Mouse (Mus musculus): ENCODE results near the gene Cs.

Cs gene

DNA sequence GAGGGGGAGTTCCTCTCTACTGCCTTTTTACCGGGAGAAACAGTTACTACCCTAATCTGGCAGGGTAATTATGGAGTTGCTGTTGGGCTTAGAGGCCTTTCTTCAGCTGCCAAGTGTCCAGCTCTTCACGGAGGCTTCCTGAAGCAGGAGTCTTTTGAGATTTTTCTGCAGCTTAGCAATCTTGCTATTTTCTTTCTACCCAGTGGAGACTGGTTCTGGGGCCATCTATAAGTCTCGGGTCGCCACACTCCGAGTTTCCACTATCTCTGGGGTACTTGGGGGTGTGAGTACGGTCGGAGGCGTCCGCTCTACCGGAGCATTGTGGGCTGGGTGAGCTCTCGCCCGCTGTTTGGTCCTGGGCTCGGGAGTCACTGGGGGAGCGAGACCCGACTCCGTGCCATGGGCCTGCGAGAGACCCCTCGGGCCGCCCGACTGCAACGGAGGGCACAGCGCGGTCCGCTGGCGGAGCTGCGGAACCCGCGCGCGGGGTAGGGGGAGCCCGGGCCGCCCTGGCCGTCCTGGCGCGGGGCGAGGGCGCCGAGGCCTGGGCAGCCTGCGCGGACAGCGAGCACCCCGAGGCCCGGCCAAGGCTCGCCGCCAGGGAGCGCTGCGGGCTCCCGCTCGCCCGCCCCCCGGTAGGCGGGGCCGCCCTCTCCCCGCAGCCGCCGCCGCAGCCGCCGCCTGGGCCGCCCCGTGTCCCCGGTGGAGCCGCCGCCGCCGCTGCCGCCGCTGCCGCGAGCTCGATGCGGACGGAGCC, 39.1 kb downstream of the Cs start, which contains the start of gene Ankrd52:
Gene Ankrd52 (plus strand): TSS at position 661 of the 757 bp plus-strand sequence.
- DNase-seq (ENCODE audit: low spot score) = peak; percentile 79

DNA sequence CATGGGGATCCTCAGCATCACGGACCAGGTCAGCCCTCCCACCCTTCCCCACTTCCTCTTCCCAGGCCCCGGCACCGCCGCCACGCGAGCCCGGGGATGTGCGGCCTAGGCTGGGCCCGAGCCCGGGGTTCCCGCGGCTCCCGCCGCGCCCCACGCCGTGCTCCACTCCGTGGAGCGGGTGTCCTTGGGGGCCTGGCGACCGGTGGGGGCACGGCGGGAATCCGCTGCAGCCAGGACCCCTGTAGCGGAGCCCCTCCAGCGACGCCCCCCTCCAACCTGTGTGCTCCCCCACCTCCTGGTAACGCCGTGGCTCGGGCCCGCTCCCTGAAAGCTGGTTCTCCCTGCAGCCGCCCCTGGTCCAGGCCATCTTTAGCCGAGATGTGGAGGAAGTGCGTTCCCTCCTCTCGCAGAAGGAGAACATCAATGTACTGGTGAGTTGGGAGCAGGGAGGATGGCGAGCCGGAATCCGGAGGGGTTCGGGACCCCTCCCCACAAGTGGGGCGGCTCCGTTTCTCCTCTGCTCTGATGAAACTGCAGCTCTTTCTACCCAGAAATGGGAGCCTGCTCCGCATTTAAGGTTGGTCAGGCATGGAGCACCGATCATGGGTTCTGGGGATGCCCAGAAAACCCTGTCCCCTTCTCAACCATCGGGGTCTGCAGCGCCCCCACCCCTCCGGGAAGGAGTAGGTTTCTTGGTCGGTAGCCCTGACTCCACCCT, 39.8 kb downstream of the Cs start:
- DNase-seq (ENCODE audit: low spot score) = peak; percentile 38

DNA sequence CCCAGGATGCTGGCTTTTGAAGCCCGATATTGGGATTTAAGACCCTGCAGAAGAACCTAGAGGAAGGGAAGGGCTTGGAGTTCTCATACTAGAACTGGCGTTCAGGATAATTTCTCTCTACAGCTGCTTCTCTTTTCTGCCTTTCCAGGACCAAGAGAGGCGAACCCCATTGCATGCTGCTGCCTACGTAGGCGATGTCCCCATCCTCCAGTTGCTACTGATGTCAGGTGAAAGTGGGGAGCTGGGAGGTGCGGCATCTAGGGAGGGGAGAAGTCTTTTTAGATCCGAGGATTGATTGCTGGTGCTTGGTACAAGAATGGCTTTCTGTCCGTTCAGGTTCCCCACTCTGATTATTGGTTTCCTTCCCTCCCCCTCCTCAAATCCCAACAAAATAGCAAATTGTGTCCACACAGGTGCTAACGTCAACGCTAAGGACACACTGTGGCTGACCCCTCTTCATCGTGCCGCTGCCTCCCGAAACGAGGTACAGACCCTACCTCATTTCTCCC, 40.5 kb downstream of the Cs start:
- no peak for DNase-seq (ENCODE audit: low spot score)

DNA sequence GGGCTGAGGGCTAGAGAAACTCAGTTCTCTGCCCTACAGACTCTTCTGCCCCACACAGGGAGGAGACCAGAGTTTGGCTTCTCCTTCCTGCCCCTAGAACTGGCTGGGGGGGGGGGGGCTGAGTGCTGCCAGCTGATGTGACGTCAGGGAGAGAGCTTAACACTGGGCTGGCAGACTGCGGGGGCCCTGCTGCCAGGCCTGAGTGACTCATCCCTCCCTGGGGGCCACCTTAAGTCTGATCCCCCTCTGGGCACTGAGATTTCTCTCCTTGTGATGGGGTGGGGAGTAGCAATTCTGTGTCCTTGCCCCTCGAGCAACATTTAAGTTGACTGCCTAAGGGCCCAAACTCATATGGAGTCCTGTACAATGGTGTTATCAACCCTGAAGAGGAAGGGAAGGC, 40.9 kb downstream of the Cs start:
- DNase-seq (ENCODE audit: low spot score) = no peak

DNA sequence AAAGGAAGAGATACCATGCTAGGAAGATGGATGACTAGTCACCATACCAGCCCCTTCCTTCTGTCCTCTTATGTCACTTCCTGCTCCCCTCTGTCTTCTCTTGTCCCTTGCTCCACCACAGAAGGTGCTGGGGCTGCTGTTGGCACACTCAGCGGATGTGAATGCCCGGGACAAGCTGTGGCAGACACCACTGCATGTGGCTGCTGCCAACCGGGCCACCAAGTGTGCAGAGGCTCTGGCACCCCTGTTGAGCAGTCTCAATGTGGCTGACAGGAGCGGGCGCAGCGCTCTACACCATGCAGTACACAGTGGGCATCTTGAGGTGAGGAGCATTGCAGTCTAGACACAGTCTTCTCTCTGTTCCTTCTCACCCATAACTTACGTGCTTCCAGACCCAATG, 41.7 kb downstream of the Cs start:
- DNase-seq (ENCODE audit: low spot score) = no peak

DNA sequence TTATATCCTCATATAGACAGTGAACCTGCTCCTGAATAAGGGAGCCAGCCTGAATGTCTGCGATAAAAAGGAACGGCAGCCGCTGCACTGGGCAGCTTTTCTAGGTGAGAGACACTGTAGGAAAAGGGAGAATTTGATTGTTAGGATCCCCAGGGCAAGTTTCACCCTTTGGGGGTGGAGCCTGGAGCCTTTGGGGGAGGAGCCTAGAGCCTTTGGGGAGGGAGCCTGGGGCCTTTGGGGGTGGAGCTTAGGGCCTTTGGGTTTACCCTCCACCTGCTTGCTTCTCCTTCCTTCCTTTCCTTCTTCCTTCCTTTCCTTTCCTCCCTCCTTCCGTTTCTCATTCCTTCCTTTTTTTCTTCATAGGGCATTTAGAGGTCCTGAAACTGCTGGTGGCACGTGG, 43.0 kb downstream of the Cs start:
- DNase-seq (ENCODE audit: low spot score) = peak; percentile 28

DNA sequence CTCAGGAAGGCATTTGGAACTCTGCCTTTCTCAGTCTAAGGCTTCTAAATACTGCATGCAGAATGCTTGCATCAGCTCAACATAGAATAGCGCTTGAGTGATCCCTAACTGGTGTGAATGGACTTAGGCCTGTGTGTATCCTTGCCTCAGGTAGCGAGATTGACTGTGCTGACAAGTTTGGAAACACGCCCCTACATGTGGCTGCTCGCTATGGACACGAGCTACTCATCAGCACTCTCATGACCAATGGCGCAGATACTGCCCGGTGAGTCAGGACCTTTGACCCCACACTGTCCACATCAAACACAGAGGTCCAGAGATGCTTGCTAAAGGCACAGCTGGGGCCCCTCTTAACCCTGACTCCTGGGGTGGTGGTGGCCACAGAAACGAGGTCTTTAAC, 44.9 kb downstream of the Cs start:
- no peak for DNase-seq (ENCODE audit: low spot score)

DNA sequence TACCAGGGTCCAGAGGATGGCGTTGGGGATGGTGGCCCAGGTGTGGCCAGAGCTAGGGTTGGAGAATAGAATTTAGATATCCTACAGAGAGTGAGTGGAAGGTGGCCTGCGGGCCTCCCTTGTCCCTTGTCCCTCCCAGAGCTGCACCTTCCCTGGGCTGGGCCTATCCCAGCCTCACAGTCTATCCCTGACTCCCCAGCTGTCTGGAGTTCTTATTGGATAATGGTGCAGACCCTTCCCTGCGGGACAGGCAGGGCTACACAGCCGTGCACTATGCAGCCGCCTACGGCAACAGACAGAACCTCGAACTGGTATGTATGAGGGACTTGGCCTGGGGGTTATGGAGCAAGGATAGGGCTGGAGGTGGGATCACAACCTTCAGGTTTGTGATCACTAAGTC, 48.4 kb downstream of the Cs start:
- DNase-seq (ENCODE audit: low spot score) = no peak

DNA sequence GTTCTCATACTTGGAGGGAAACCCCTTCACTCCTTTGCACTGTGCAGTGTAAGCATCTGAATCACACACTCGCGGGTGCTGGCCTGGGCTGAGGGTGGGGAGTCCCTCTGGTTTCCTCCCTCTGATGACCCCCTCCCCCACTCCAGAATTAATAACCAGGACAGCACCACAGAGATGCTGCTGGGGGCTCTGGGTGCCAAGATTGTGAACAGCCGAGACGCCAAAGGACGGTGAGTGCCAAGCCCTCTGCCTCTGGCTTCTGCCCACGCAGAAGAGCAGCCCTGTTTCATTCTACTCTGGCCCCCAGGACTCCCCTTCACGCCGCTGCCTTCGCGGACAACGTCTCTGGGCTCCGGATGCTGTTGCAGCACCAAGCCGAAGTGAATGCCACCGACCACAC, 51.4 kb downstream of the Cs start:
- no peak for DNase-seq (ENCODE audit: low spot score)

DNA sequence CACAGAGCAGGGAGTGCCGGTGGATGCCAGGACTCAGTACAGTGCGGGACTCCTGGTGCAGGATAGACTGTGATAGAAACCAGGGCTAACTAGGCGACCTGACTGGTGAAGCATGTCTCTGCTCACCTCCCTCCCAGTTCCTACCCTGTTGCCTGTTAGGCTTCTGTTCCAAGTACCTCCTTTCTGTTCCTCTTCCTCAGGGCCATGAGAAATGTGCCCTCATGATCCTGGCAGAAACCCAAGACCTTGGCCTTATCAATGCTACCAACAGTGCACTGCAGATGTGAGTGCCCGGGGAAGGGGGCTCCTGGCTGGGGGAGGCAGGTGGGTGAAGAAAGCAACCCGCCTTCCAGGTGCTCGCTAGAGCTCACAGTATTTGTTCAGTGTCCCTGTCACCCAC, 52.0 kb downstream of the Cs start:
- DNase-seq (ENCODE audit: low spot score) = no peak

DNA sequence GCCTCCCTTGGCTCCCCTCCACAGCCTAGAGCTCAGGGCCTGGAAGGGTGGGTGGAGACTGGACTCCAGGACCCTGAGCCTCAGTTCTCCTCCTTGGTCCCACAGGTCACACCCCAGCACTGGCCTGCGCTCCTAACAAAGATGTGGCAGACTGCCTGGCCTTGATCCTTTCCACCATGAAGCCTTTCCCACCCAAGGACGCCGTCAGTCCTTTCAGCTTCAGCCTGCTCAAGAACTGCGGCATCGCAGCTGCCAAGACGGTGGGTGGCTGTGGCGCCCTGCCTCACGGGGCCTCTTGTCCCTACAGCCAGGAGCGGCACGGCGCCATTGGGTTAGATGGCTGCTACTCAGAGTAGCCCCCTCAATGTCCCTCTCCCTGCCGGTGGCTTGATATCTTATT, 52.8 kb downstream of the Cs start:
- DNase-seq (ENCODE audit: low spot score) = no peak

DNA sequence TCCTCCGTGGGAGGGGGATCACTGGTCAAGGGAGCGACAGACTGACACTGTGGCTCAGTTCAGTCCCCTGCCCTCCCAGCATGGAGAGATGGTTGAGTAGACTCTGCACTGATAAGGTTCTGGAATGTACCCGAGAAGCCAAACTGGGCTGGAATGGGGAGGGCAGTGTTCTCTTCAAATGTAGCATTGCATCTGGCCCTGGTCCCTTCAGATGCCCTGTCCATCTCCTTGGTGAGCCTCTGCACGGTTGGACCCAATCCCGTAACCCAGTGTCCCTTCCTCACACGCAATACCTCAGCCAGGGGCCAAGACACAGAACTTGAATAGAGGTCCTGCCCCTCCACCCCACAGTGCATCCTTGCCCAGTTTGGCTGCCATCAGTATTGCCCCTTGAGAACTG, 54.3 kb downstream of the Cs start:
- DNase-seq (ENCODE audit: low spot score) = no peak

DNA sequence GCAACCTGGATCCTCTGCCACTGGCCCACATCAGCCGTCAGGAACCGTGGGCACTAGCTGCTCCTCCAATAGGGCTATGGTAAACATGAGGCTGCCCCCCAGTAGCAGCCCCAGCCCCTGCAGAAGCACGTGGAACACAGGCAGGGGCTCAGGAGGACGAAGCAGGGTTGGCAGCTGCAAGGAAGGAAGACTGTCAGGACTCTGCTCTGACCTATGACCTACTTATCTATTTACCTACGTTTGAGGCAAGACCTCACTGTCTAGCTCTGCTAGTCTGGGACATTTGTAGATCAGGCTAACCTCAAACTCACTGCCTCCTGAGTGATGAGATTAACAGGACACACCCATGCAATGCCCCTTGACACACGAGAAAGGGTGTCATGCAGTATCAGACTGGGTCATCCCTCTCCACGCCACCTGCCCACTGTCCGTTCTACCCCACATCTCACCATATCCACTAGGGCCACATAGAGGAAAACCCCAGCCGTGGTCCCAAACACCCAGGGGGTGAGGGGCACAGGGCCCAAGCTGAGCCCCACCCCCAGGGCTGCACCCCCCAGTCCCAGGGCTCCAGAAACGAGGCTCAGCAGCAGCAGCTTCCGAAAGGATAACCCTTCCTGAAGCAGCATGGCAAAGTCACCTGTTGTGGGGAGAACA, 58.6 kb downstream of the Cs start:
- DNase-seq (ENCODE audit: low spot score) = no peak

DNA sequence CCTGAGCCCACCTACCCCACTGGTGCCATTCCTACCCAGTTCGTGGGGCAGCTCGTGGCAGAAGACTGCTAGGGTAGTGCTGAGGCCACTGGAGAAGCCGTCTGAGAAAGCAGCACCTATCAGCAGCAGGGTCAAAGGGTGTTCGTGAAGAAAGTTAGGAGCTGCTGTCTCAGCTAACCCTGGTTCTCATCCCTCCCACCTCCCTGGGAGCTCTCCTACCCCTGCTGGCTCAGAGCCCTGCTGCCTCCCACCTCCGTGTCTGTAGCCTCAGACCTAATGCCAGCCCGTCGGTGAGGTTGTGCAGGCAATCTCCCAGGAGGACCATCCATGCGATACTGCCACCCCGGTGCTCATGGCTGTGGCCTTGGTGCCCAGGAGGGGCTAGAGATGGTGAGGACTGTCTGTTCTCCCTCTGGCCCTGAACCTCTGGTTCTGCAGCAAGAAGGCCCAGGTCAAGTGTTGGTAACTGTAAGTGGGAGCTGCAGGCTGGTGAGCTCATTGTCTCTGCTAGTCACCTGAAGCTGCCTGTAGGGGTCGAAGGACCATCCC, 59.3 kb downstream of the Cs start:
- DNase-seq (ENCODE audit: low spot score) = no peak

DNA sequence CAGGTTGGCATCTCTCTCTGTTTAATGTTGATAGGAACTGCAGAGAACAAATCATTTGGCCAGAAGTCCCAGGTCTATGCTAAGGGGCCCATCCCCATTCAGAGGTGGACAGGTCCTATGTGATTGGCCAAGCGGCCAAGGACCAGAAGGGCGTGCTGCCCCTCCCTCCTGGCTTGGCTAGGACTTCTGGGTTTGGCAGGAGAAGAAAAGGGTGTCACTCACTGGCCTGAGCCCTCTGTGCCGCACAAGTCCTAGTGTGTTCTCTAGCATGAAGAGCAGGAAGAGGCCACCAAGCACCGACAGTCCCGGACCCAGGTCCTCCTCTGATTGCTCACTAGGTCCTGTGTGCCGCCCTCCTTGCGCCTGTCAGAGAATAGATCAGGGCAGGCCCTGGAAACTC, 59.9 kb downstream of the Cs start:
- no peak for DNase-seq (ENCODE audit: low spot score)

DNA sequence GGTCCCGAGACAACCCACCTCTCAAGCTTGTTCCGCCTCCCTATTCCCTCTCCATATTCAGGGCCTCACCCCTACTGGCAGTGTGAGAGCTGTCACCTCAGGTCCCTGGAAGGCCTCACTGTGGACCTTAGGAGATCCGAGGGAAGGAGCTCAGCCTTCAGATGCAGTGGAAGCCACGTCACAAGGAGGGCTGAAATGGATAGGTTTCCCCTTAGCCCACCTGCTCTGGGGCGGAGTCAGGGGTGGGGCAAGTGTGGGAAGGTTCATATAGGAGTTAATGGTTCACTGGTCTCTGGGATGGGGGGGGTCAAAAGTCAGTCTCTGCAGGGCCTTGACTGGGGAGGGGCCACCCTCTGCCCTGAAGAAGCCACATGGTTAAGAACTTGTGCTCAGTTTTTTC, 62.8 kb downstream of the Cs start:
- DNase-seq (ENCODE audit: low spot score) = no peak

DNA sequence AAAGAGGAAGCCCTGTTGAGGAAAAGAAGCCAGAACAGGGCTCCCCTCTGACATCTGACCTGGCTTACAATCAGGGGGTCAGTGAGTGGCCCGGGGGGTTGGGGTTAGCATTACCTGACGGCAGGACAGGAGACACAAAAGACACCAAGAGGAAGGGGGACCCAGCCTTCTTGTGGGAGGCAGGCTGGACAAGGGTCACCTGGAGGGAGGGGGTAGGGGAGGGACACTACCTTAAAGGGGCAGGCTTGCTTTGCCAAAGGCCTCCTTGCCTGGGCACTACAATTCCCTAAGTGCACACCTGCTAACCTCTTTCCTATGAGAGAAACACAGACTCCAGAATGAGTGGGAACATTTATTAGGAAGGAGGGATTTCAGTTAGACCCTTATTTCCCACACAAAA, 63.5 kb downstream of the Cs start, which contains the start of gene Slc39a5:
Gene Slc39a5 (minus strand): TSS at position 174 of the 400 bp plus-strand sequence.
- DNase-seq (ENCODE audit: low spot score) = no peak

DNA sequence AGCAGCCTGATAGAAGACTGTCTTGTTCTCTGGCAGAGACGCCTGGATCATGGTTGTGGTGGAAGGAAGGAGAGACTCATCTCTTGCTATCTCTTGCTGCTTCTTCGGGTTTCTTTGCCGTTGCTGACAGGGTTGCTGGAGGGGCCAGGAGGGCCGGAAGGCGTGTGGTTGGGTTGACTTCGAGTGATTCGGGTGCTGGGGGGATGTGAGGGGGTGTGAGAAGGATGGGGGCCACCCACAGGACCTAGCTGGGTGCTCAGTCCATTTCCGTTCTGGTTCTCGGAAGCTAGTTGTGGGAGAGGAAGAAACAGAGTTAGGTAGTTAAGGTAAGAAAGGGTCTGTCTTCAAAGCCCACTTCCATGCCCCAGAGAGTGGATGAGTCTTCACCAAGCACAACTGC, 64.1 kb downstream of the Cs start:
- DNase-seq (ENCODE audit: low spot score) = no peak

DNA sequence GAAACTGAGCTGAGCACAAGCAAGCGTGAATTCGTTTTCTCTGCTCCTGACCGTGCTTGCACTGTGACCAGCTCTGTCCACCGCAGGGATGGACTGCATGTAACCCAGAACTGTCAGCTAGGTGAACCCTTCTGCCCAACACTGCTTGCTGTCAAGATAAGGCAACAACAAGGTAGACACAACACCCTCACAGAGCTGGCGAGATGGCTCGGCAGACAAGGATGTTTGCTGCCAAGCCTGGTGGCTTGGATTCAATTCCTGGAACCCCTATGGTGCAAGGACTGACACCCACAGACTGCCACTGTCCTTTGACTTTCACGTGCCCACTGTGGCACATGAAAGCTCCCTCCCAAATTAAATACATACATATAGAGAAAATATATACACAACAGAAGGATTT, 66.4 kb downstream of the Cs start:
- DNase-seq (ENCODE audit: low spot score) = no peak

DNA sequence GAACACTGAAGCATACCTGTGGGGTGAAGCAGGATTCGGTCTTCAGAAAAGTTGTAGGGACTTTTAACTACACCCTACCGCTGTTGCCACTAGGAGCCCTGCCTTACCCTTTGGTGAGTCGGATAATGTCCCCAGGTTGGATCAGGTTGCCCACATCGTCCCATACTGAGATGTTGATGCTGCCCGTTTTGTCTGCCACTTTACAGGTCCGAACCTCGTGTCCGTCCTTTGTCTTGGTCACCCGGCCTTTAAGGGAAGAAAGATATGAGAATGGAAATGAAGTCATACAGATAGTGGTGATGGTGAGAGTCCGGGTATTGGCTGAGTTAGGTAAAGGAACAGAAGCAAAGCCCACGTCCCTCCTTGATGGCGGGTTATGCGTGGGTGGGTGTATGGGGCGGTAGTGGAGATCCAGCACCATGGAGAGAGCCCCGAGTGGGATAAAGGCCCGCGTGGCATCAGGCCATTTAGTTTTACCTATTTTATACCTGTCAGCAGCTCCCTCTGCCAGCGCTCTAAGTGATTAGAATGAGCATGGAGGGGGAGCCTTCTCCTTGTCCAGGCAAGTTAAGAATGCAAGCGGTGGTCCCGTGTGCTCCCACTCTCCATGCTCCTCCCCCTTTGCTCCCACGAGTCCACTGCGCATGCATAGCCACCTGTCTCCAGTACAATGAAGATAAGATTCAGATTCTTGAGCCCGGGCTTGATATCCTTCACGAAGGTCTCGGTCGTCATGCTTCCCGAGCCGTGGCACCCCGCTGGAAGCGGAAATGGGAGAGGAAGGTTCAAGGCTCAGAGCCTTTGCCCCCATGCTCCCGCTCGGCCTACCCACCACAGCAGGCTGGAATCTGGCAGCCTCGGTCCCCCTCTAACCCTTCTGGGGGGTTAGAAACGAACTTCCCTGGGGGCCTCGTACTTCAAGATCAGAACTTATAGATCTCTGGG, 71.3 kb downstream of the Cs start:
- no peak for DNase-seq (ENCODE audit: low spot score)

All from T-cell, adult 2 months (primary cell).